Mouse (Mus musculus): ENCODE data around the gene Ccdc30. TPM values are rescaled to one million over a fixed set of nuclear protein-coding genes. Genes with fewer than 3 reads are reported as not detected.
A peak's percentile ranks its signal among the peaks of the same experiment; 100 is the strongest.

The Ccdc30 gene
- polyA plus RNA-seq, 1 experiment from 2014 or later, result 17.9 TPM

DNA sequence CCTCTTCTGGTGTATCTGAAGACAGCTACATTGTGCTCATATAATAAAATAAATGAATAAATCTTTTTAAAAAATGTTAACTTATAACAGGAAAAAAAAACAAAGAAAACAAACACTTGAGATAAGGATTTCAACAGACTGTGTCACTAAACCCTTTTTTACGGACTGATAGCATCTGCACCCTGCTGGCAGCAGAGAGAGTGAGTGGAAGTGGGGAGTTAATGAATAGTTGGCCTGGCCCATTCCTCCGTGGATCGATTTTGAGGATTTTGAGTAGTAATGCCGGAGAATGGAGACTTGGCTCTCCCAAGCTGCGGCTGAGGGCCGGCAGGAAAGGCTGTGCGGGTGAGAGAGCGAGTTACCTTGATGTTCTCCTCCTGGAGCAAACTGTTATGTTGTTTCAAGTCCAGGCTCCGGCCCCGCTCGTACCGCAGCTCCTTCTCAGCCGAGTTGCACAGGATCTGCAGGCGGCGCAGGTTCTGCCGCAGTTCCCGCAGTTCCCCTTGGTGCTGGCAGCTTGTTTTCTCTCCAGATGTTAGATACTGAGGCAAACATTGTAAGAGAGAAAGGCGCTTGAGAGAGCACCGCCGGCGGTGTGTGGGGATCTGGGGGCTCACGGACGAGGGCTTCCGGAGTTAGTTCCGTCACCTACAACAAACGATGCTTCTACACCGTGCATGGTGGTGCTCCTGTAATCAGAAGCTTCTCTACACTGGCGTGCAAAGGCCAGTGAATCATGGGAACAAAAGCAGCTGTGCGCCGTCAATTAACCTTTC, 55.9 kb downstream of the Ccdc30 start:
- H3K9ac ChIP-seq, result peak overlapping the region; percentile 70
- no peaks in the 10 kb centered on the region for H3K36me3 ChIP-seq
- H3K27me3 ChIP-seq, result no peaks in the 10 kb centered on the region
- peak overlapping the region; percentile 62 for H3K4me2 ChIP-seq
- H3K4me3 ChIP-seq, result peak overlapping the region; percentile 40
- ATAC-seq (ENCODE audit: low read depth), result peak; percentile 81
- peaks cover 9% of the 10 kb centered on the region; the same call in 1 of the 2 replicates for H3K4me1 ChIP-seq (replicated peaks)
- no peaks in the 10 kb centered on the region for H3K9me3 ChIP-seq
- WGBS, result 7% methylated on average over 30 of the region's 30 CpGs
- peak overlapping the region; percentile 81 for H3K27ac ChIP-seq (replicated peaks)

DNA sequence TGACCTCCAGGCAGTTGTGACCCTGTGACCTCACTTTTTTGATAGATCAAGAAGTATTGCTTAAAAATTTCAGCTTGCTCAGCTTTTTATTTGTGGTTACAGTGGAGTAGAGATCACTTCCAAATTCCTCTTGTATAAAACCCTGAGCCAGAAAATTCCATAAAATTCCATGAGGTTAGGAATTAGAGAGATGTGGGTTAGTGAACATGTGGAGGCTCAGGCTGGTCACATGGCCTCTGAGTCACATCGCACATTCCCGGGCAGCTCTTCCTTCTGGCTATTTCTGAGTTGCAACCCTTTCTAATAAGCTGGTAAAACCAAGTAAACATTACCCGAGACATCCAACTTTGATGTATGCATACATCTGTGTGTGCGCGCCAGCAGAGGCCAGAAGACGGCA, 69.8 kb downstream of the Ccdc30 start:
- no peak for ATAC-seq (ENCODE audit: low read depth)
- Histone ChIP-seq H3K4me2 (no peak overlapping the region), H3K36me3 (peaks cover 15% of the 10 kb centered on the region), H3K9me3 (no peaks in the 10 kb centered on the region), H3K4me1 (replicated peaks) (no peaks in the 10 kb centered on the region), H3K27ac (replicated peaks) (no peak overlapping the region), H3K9ac (no peak overlapping the region), H3K27me3 (no peaks in the 10 kb centered on the region), H3K4me3 (no peak overlapping the region)
- 95% methylated on average over 6 of the region's 6 CpGs for WGBS

GRCm38 (mm10) chr4:119338861-119339361, 76.4 kb downstream of the Ccdc30 start:
- no peaks in the 10 kb centered on the region for H3K9me3 ChIP-seq
- H3K4me1 ChIP-seq (replicated peaks), result peaks cover 19% of the 10 kb centered on the region
- peak overlapping the region; percentile 57 for H3K9ac ChIP-seq
- peak; percentile 96 for ATAC-seq (ENCODE audit: low read depth)
- H3K4me2 ChIP-seq, result peak overlapping the region; percentile 50
- no peaks in the 10 kb centered on the region for H3K27me3 ChIP-seq
- peak overlapping the region; percentile 24 for H3K4me3 ChIP-seq
- H3K36me3 ChIP-seq, result no peaks in the 10 kb centered on the region
- H3K27ac ChIP-seq (replicated peaks), result peak overlapping the region; percentile 88
- WGBS, result under 1% methylated on average over 10 of the region's 10 CpGs

- peak overlapping the region; percentile 24 for H3K4me3 ChIP-seq
- no peaks in the 10 kb centered on the region for H3K9me3 ChIP-seq
- peak; percentile 91 for ATAC-seq (ENCODE audit: low read depth)
- H3K36me3 ChIP-seq, result no peaks in the 10 kb centered on the region
- peak overlapping the region; percentile 50 for H3K4me2 ChIP-seq
- peak overlapping the region; percentile 88 for H3K27ac ChIP-seq (replicated peaks)
- H3K27me3 ChIP-seq, result no peaks in the 10 kb centered on the region
- 33% methylated on average over 4 of the region's 4 CpGs for WGBS
- H3K9ac ChIP-seq, result peak overlapping the region; percentile 57
- H3K4me1 ChIP-seq (replicated peaks), result peaks cover 19% of the 10 kb centered on the region
Observed at GRCm38 (mm10) chr4:119338422-119338821, 76.9 kb downstream of the Ccdc30 start.

DNA sequence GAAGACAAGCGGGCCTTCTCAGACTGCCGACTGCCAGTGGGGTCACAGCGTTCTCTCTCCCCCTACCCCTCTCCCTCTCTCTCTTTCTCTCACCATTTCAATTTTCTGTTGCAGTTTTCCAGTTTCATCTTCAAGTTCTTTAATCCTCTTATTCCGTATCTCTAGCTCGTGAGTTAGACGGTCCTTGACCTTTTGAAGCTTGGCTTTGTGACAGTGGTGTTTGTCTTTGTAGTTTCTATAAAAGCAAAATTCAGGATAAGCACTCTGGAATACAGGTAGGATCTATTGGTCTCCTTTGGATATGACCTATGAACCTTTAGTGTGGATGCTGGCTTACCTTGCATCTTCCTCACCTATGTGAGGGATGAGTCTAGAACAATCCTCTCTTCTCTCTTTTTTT, 81.8 kb downstream of the Ccdc30 start:
- H3K4me2 ChIP-seq, result no peak overlapping the region
- no peak overlapping the region for H3K4me3 ChIP-seq
- H3K4me1 ChIP-seq (replicated peaks), result peaks cover 9% of the 10 kb centered on the region
- H3K9ac ChIP-seq, result no peak overlapping the region
- no peak overlapping the region for H3K27ac ChIP-seq (replicated peaks)
- H3K36me3 ChIP-seq, result no peaks in the 10 kb centered on the region
- H3K27me3 ChIP-seq, result no peaks in the 10 kb centered on the region
- WGBS, result 92% methylated on average over 6 of the region's 6 CpGs
- ATAC-seq (ENCODE audit: low read depth), result no peak
- H3K9me3 ChIP-seq, result no peaks in the 10 kb centered on the region

DNA sequence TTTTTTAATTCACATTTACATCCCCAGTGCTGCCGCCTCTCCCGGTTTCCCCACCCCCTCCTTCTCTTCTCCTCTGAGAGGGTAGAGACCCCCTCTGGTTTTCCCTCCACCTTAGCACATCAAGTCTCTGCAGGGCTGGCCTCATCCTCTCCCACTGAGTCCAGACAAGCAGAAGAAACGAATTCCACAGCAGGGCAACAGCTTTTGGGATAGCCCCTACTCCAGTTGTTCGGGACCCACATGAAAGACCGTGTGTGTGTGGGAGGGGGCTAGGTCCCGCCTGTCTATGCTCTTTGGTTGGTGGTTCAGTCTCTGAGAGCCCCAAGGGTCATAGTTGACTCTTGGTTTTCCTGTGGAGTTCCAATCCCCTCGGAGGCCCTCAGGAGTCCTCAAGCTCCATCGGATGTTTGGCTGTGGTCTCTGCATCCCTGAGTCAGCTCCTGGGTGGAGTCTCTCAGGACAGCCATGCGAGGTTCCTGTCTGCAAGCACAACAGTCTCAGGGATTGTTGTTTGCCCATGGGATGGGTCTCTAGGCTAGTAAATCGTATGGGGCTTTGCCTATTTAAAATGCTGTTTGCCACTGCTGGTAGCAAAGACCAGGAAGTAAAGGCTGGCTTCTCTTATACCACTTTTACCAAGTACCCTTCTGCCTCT, 94.3 kb downstream of the Ccdc30 start:
- Histone ChIP-seq H3K4me3 (peak overlapping the region; percentile 74), H3K4me2 (peak overlapping the region; percentile 90), H3K9ac (peak overlapping the region; percentile 72), H3K4me1 (replicated peaks) (peaks cover 19% of the 10 kb centered on the region), H3K27me3 (peaks cover 14% of the 10 kb centered on the region), H3K9me3 (no peaks in the 10 kb centered on the region), H3K27ac (replicated peaks) (peak overlapping the region; percentile 88), H3K36me3 (peaks cover 23% of the 10 kb centered on the region)
- ATAC-seq (ENCODE audit: low read depth), result peak; percentile 80
- 26% methylated on average over 10 of the region's 10 CpGs for WGBS

DNA sequence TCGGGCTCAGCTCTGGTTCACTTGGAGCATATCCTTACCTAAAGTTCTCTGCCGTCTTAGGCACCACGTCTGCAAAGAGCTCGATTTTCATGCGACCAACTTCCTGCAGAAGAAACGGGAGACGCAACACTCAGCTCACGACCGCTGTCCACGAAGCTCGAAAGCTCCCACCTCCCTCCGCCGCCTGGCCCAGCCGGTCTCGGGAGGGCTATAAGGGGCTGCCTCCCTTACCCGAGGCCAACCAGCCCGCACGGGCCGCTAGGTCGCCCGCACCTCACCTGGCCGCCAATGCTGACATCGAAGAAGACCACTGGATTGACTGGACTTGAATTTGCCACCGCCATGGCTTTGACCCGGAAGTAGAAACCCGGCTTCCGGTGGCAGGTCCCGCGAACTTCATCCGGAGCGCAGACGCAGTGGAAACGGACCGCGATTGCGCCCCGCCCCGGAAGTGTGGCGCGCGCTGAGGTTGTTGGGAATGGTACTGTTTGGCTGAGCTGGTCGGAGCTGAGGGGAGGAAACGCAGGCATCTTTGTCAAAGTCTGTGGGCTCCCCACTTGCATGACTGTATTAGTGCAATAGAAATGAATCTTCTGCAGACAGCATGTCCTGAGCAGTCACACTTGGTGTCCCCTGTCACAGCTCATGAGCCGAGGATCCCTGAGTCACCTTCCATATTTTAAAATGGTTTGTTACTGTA, 95.0 kb downstream of the Ccdc30 start, which contains the start of gene Ppih:
Gene Ppih, minus strand, starts transcription at position 416 of the 700 bp plus-strand sequence.
- Histone ChIP-seq H3K4me2 (peak within 1 kb of the TSS; percentile 90), H3K4me3 (peak within 1 kb of the TSS; percentile 74), H3K9me3 (no peaks in the 10 kb centered on the region), H3K27me3 (peaks cover 14% of the 10 kb centered on the region), H3K27ac (replicated peaks) (peak within 1 kb of the TSS; percentile 88), H3K36me3 (peaks cover 30% of the 10 kb centered on the region), H3K9ac (peak within 1 kb of the TSS; percentile 73), H3K4me1 (replicated peaks) (peaks cover 19% of the 10 kb centered on the region)
- under 1% methylated on average over 44 of the region's 44 CpGs for WGBS
- ATAC-seq (ENCODE audit: low read depth), result peak; percentile 95

DNA sequence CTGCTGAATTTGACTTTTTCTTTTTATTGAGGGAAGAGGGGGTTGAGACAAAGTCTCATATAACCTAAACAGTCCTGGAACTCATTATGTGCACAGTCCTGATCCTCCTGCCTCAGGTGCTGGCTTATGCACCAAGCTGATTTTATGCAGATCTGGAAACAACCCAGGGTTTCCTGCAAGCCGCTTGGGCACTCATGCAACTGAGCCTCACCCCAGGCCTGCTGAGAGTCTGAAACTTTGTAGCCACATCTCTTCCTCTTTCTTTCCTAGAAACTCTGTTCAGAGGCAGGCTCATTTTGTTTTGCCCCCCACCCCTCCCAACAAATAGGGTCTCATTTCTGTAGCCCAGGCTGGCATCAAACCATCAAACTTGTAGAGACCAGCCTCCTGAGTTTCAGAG, 101.6 kb downstream of the Ccdc30 start:
- Histone ChIP-seq H3K9me3 (no peaks in the 10 kb centered on the region), H3K27ac (replicated peaks) (no peak overlapping the region), H3K27me3 (no peaks in the 10 kb centered on the region), H3K9ac (no peak overlapping the region), H3K4me1 (replicated peaks) (no peaks in the 10 kb centered on the region), H3K36me3 (peaks cover 83% of the 10 kb centered on the region), H3K4me2 (no peak overlapping the region), H3K4me3 (no peak overlapping the region)
- WGBS, result 97% methylated on average over 1 of the region's 1 CpGs
- ATAC-seq (ENCODE audit: low read depth), result no peak

DNA sequence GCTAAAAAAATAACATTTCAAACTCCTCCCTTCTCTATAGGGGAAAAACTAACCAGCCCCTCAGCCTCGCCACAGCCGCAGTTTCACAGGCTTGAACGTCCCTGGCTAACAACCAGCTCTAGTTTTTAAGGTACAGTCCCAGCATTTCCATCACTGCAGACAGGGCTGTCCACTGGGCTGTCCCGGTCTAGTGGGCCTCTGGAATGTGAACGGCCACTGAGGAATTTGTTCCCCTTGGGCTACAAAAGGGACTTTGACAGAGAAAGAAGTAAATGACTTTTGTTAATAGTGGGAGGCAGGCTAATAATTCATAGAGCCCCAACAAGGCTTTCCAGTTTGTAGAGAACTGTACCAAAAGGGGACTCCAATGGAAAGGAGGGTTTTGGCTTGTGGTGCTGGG, 109.9 kb downstream of the Ccdc30 start:
- Histone ChIP-seq H3K36me3 (peaks cover 34% of the 10 kb centered on the region), H3K4me1 (replicated peaks) (no peaks in the 10 kb centered on the region), H3K27ac (replicated peaks) (no peak overlapping the region), H3K27me3 (no peaks in the 10 kb centered on the region), H3K4me2 (no peak overlapping the region), H3K9me3 (no peaks in the 10 kb centered on the region), H3K4me3 (no peak overlapping the region), H3K9ac (no peak overlapping the region)
- WGBS, result 57% methylated on average over 5 of the region's 5 CpGs
- ATAC-seq (ENCODE audit: low read depth), result no peak

- Histone ChIP-seq H3K4me3 (no peak overlapping the region), H3K27me3 (no peaks in the 10 kb centered on the region), H3K4me2 (no peak overlapping the region), H3K27ac (replicated peaks) (no peak overlapping the region), H3K9ac (no peak overlapping the region), H3K4me1 (replicated peaks) (no peaks in the 10 kb centered on the region), H3K36me3 (peaks cover 18% of the 10 kb centered on the region), H3K9me3 (no peaks in the 10 kb centered on the region)
- ATAC-seq (ENCODE audit: low read depth), result no peak
- WGBS, result 94% methylated on average over 8 of the region's 8 CpGs
Observed at GRCm38 (mm10) chr4:119303291-119303690, 112.0 kb downstream of the Ccdc30 start.

- Histone ChIP-seq H3K9me3 (no peaks in the 10 kb centered on the region), H3K4me1 (replicated peaks) (no peaks in the 10 kb centered on the region), H3K4me3 (no peak overlapping the region), H3K36me3 (peaks cover 3% of the 10 kb centered on the region), H3K27me3 (no peaks in the 10 kb centered on the region), H3K9ac (no peak overlapping the region), H3K27ac (replicated peaks) (no peak overlapping the region), H3K4me2 (no peak overlapping the region)
- WGBS, result 89% methylated on average over 3 of the region's 3 CpGs
- no peak for ATAC-seq (ENCODE audit: low read depth)
Observed at GRCm38 (mm10) chr4:119301777-119302176, 113.5 kb downstream of the Ccdc30 start.

- Histone ChIP-seq H3K4me1 (replicated peaks) (0 out of 2 replicates have a peak, but pooled peaks cover 2% of the 10 kb centered on the region), H3K4me3 (no peak overlapping the region), H3K36me3 (no peaks in the 10 kb centered on the region), H3K27me3 (no peaks in the 10 kb centered on the region), H3K9ac (no peak overlapping the region), H3K4me2 (no peak overlapping the region), H3K27ac (replicated peaks) (no peak overlapping the region), H3K9me3 (no peaks in the 10 kb centered on the region)
- ATAC-seq (ENCODE audit: low read depth), result no peak
- 92% methylated on average over 3 of the region's 3 CpGs for WGBS
Observed at GRCm38 (mm10) chr4:119300761-119301160, 114.6 kb downstream of the Ccdc30 start.
